Mouse (Mus musculus): ENCODE measurements around the gene Hsd17b1.

- TF ChIP-seq POLR2A (IDR thresholded peaks at IDR 0.05; ENCODE audit: borderline replicate concordance, low read depth, low read length) (no peak), CTCF (IDR thresholded peaks at IDR 0.05; ENCODE audit: low read depth, low read length) (no peak)
These were observed 41.0 kb downstream of the Hsd17b1 start for GRCm38 (mm10) chr11:101119131-101119760.

All from bone marrow macrophage, adult 2 months (primary cell).